Mouse (Mus musculus): ENCODE measurements at regions not wholly inside any gene's neighbourhood (a gene's known extent, or its start where the extent isn't known, plus 50 kb on each side); places are given as distances from the start of the nearest gene placed in this dataset.

- H3K27me3 ChIP-seq (ENCODE audit: control insufficient read depth, insufficient read depth, low read length), result peaks cover 22% of the 10 kb centered on the region
- no peaks in the 10 kb centered on the region for H3K36me3 ChIP-seq (ENCODE audit: control insufficient read depth, insufficient read depth, low read length)
- 41% methylated on average over 8 of the region's 8 CpGs for WGBS
- no peaks in the 10 kb centered on the region for H3K79me2 ChIP-seq (ENCODE audit: control insufficient read depth, insufficient read depth, low read length)
- H3K4me3 ChIP-seq (ENCODE audit: insufficient read depth, low read depth, low read length), result no peak overlapping the region
- H3K4me1 ChIP-seq (ENCODE audit: control insufficient read depth, insufficient read depth, low read length), result peaks cover 3% of the 10 kb centered on the region; the same call in 1 of the 2 replicates
- H3K27ac ChIP-seq (replicated peaks; ENCODE audit: insufficient read depth, low read depth, low read length), result peak overlapping the region; percentile 42
- TF ChIP-seq POLR2A (IDR thresholded peaks at IDR 0.05; ENCODE audit: extremely low read depth, insufficient read depth, low read length) (no peak), CTCF (IDR thresholded peaks at IDR 0.05; ENCODE audit: low read depth, low read length) (no peak)
- no peak for DNase-seq (ENCODE audit: extremely low read depth, low read depth, low spot score)
- H3K9ac ChIP-seq (ENCODE audit: low read depth, low read length), result no peak overlapping the region
These were observed 115.2 kb upstream of the Mylip start for GRCm38 (mm10) chr13:45274261-45274884.

DNA sequence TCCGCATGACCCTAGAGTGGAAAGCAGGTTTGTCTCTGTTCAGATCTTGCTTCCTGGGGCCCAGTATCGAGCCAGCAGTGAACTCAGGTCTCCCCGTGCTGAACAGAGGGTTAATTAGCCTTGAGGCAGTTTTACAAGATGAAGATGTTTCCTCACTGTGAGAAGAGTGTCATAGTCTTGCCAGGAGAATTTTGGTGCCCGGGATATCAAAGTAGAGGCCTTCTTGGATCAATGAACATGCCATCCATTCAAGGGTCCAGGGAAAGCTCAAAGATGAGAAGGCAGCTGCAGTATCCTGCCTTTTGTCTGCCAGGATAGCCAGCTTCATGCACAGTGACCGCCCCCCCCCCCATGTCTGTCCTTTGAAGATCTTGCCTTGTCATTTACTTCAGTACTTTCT lies 114.2 kb upstream of the Mylip start:
- H3K9ac ChIP-seq (ENCODE audit: low read depth, low read length), result no peak overlapping the region
- H3K36me3 ChIP-seq (ENCODE audit: control insufficient read depth, insufficient read depth, low read length), result no peaks in the 10 kb centered on the region
- peaks cover 3% of the 10 kb centered on the region; the same call in 1 of the 2 replicates for H3K4me1 ChIP-seq (ENCODE audit: control insufficient read depth, insufficient read depth, low read length)
- H3K27me3 ChIP-seq (ENCODE audit: control insufficient read depth, insufficient read depth, low read length), result peaks cover 16% of the 10 kb centered on the region
- no peak for DNase-seq (ENCODE audit: extremely low read depth, low read depth, low spot score)
- 67% methylated on average over 5 of the region's 5 CpGs for WGBS
- TF ChIP-seq POLR2A (IDR thresholded peaks at IDR 0.05; ENCODE audit: extremely low read depth, insufficient read depth, low read length) (no peak), CTCF (IDR thresholded peaks at IDR 0.05; ENCODE audit: low read depth, low read length) (no peak)
- peak overlapping the region; percentile 55 for H3K27ac ChIP-seq (replicated peaks; ENCODE audit: insufficient read depth, low read depth, low read length)
- no peak overlapping the region for H3K4me3 ChIP-seq (ENCODE audit: insufficient read depth, low read depth, low read length)
- no peaks in the 10 kb centered on the region for H3K79me2 ChIP-seq (ENCODE audit: control insufficient read depth, insufficient read depth, low read length)

DNA sequence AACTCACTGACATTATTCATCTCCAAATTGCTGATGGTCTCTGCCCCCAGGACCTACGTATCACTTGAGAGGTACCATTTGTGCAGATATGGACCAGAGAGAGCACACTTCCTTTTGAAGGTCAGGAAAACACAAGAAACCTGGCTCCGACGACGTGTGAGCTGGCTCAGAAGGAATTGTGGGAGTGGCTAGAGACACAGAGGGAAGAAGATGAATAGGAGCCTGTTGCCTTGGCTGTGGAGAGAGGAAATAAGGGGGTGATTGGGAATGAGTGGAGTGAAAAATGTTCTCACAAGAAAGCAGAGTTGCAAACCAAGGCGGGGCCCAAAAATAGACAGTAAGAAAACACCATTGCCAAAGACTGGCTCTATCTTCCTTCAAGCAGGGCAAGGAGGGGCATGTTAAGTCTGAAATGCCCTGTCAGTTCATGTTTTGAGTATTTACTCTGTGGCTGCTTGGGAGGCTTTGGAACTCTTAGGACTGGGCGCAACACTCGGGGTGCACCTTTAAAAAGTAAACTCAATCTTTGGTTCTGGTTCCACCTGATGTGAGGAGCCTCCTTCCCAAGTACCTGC lies 111.6 kb upstream of the Mylip start:
- 70% methylated on average over 7 of the region's 7 CpGs for WGBS
- peaks cover 12% of the 10 kb centered on the region for H3K27me3 ChIP-seq (ENCODE audit: control insufficient read depth, insufficient read depth, low read length)
- peaks cover 3% of the 10 kb centered on the region; the same call in 1 of the 2 replicates for H3K4me1 ChIP-seq (ENCODE audit: control insufficient read depth, insufficient read depth, low read length)
- no peak overlapping the region for H3K4me3 ChIP-seq (ENCODE audit: insufficient read depth, low read depth, low read length)
- H3K27ac ChIP-seq (replicated peaks; ENCODE audit: insufficient read depth, low read depth, low read length), result no peak overlapping the region
- no peak for TF ChIP-seq CTCF (IDR thresholded peaks at IDR 0.05; ENCODE audit: low read depth, low read length)
- no peak for TF ChIP-seq POLR2A (IDR thresholded peaks at IDR 0.05; ENCODE audit: extremely low read depth, insufficient read depth, low read length)
- no peak for DNase-seq (ENCODE audit: extremely low read depth, low read depth, low spot score)
- H3K79me2 ChIP-seq (ENCODE audit: control insufficient read depth, insufficient read depth, low read length), result no peaks in the 10 kb centered on the region
- no peak overlapping the region for H3K9ac ChIP-seq (ENCODE audit: low read depth, low read length)
- no peaks in the 10 kb centered on the region for H3K36me3 ChIP-seq (ENCODE audit: control insufficient read depth, insufficient read depth, low read length)

DNA sequence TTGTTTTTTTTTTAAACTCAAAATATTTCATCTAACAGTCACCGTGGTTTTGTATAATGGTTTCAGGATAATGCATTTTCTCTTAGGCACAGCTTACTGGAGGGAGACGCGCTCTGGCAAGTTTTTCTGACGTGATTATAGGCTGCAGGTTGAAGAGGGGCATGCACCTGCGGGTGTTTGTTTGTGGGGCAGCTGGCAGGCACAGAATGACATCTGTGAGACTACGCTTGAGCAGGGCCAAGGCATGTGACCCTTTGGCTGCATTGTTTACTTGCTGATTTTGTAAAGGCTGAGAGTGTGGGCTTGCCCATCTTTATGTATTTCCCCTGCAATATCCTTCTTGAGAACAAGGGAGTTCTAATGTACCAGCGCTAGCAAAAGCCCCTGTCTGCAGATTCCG lies 108.4 kb upstream of the Mylip start:
- Histone ChIP-seq H3K9ac (ENCODE audit: low read depth, low read length) (no peak overlapping the region), H3K4me3 (ENCODE audit: insufficient read depth, low read depth, low read length) (no peak overlapping the region), H3K4me1 (ENCODE audit: control insufficient read depth, insufficient read depth, low read length) (no peaks in the 10 kb centered on the region), H3K36me3 (ENCODE audit: control insufficient read depth, insufficient read depth, low read length) (no peaks in the 10 kb centered on the region), H3K79me2 (ENCODE audit: control insufficient read depth, insufficient read depth, low read length) (no peaks in the 10 kb centered on the region), H3K27ac (replicated peaks; ENCODE audit: insufficient read depth, low read depth, low read length) (no peak overlapping the region), H3K27me3 (ENCODE audit: control insufficient read depth, insufficient read depth, low read length) (peaks cover 12% of the 10 kb centered on the region; the same call in 1 of the 2 replicates)
- TF ChIP-seq POLR2A (IDR thresholded peaks at IDR 0.05; ENCODE audit: extremely low read depth, insufficient read depth, low read length), result no peak
- no peak for TF ChIP-seq CTCF (IDR thresholded peaks at IDR 0.05; ENCODE audit: low read depth, low read length)
- WGBS, result 86% methylated on average over 8 of the region's 8 CpGs
- no peak for DNase-seq (ENCODE audit: extremely low read depth, low read depth, low spot score)

GRCm38 (mm10) chr13:45286651-45287050 lies 102.9 kb upstream of the Mylip start:
- 98% methylated on average over 2 of the region's 2 CpGs for WGBS
- H3K79me2 ChIP-seq (ENCODE audit: control insufficient read depth, insufficient read depth, low read length), result no peaks in the 10 kb centered on the region
- TF ChIP-seq CTCF (IDR thresholded peaks at IDR 0.05; ENCODE audit: low read depth, low read length) (no peak), POLR2A (IDR thresholded peaks at IDR 0.05; ENCODE audit: extremely low read depth, insufficient read depth, low read length) (no peak)
- H3K4me1 ChIP-seq (ENCODE audit: control insufficient read depth, insufficient read depth, low read length), result no peaks in the 10 kb centered on the region
- peaks cover 39% of the 10 kb centered on the region for H3K27me3 ChIP-seq (ENCODE audit: control insufficient read depth, insufficient read depth, low read length)
- no peak overlapping the region for H3K9ac ChIP-seq (ENCODE audit: low read depth, low read length)
- H3K27ac ChIP-seq (replicated peaks; ENCODE audit: insufficient read depth, low read depth, low read length), result no peak overlapping the region
- H3K36me3 ChIP-seq (ENCODE audit: control insufficient read depth, insufficient read depth, low read length), result no peaks in the 10 kb centered on the region
- DNase-seq (ENCODE audit: extremely low read depth, low read depth, low spot score), result no peak
- no peak overlapping the region for H3K4me3 ChIP-seq (ENCODE audit: insufficient read depth, low read depth, low read length)

DNA sequence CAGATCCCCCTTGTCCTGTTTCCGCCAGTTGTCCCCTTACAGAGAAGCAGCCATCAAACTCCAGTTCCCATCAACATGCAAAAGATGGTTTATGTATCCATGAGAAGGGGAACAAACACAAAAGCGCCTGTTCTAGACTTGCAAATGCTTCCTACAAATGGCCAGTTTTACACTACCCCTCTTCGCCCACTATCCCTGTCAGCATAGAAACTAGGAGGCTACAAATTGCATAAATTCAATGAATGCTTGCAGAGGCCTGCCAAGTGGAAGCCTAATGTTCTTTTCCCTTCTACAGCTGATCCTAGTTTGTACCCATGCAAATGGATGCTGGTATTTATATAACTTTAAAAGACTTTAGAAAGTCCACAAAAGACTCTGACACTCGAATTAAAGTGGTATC lies 102.3 kb upstream of the Mylip start:
- TF ChIP-seq CTCF (IDR thresholded peaks at IDR 0.05; ENCODE audit: low read depth, low read length) (no peak), POLR2A (IDR thresholded peaks at IDR 0.05; ENCODE audit: extremely low read depth, insufficient read depth, low read length) (no peak)
- Histone ChIP-seq H3K4me3 (ENCODE audit: insufficient read depth, low read depth, low read length) (no peak overlapping the region), H3K9ac (ENCODE audit: low read depth, low read length) (no peak overlapping the region), H3K27me3 (ENCODE audit: control insufficient read depth, insufficient read depth, low read length) (peaks cover 39% of the 10 kb centered on the region), H3K4me1 (ENCODE audit: control insufficient read depth, insufficient read depth, low read length) (no peaks in the 10 kb centered on the region), H3K36me3 (ENCODE audit: control insufficient read depth, insufficient read depth, low read length) (no peaks in the 10 kb centered on the region), H3K27ac (replicated peaks; ENCODE audit: insufficient read depth, low read depth, low read length) (no peak overlapping the region), H3K79me2 (ENCODE audit: control insufficient read depth, insufficient read depth, low read length) (no peaks in the 10 kb centered on the region)
- 90% methylated on average over 4 of the region's 4 CpGs for WGBS
- no peak for DNase-seq (ENCODE audit: extremely low read depth, low read depth, low spot score)

All from liver, adult 2 months (tissue).